ENCODE assay signal across 8 mouse cellular contexts in genomic region chr13:31207709-31208108, GRCm38 (mm10).
DNase-seq lines count a peak whose midpoint lies in the region; ATAC-seq lines count a peak whose summit lies in the region.

No protein-coding gene starts in this region.

- H3K4me1 ChIP-seq in kidney, embryonic 15.5 days: no peaks in the 10 kb centered on the region

- H3K9me3 ChIP-seq in kidney, embryonic 15.5 days (replicated peaks): no peaks in the 10 kb centered on the region

- H3K27me3 ChIP-seq in kidney, embryonic 15.5 days: peaks cover 44% of the 10 kb centered on the region

- no peak overlapping the region for H3K27ac ChIP-seq in kidney, embryonic 15.5 days

- peak; percentile 70 for DNase-seq in kidney, adult 11 months
- peak; percentile 21 for DNase-seq in ZHBTc4 (ENCODE audit: low read depth, low spot score)
- peak; percentile 13 to 26 for DNase-seq in frontal cortex, postnatal 36 days (ENCODE audit: low spot score in 2 of 2)
- peak; percentile 57 to 69 for DNase-seq in kidney, adult 8-10 months
- DNase-seq in lung, postnatal 10 days: peak; percentile 88
- peak; percentile 16 for DNase-seq in telencephalon, adult 2 months (ENCODE audit: low read depth, low spot score)

- ATAC-seq in kidney, embryonic 15.5 days (replicated peaks; ENCODE audit: low FRiP score): no peak
- no peak for ATAC-seq in activated CD4-positive, CD25-positive, alpha-beta regulatory T cell, adult 4 months

- H3K4me3 ChIP-seq in kidney, embryonic 15.5 days (replicated peaks): no peak overlapping the region

- no peak overlapping the region for H3K9ac ChIP-seq in kidney, embryonic 15.5 days

- no peak overlapping the region for H3K4me2 ChIP-seq in kidney, embryonic 15.5 days

- WGBS in kidney, embryonic 15.5 days: 49% methylated on average over 5 of the region's 5 CpGs

- no peaks in the 10 kb centered on the region for H3K36me3 ChIP-seq in kidney, embryonic 15.5 days

Comparison
In these comparisons a context has a peak if more than half of its experiments do, and no peak if none do; other contexts are left out.
1. DNase-seq: peak in every context shown above with its lines; median percentile 88 in lung, postnatal 10 days; 70 in kidney, adult 11 months; 63 in kidney, adult 8-10 months; 21 in ZHBTc4; 20 in frontal cortex, postnatal 36 days; 16 in telencephalon, adult 2 months.